Mouse (Mus musculus) stomach, embryonic 14.5 days (tissue): ENCODE measurements around the gene Mmp25. TPM values are rescaled to one million over a fixed set of nuclear protein-coding genes. Genes with fewer than 3 reads are reported as not detected.
"Not testable (repeated sequence)": the region's sequence is repeated elsewhere in the genome, so short reads cannot be mapped to it uniquely, and the experiment has no call there.

Experiments
- ATAC-seq: fragments of 200-750 bp; cut with Nextera tagmentation; 2 replicates; pipeline ENCODE4 v1.8.0; 2017; ENCODE audit warnings: low read depth, moderate TSS enrichment; ENCODE audit not compliant: insufficient number of reproducible peaks, insufficient read depth, low FRiP score
- H3K27ac ChIP-seq: fragments of 300-500 bp; sonication (generic); 2 replicates; pipeline ENCODE4 v1.5.1; 2014; ENCODE audit warnings: mild to moderate bottlenecking, low read length, moderate library complexity, mixed read lengths
- H3K27me3 ChIP-seq: fragments of 300-500 bp; sonication (generic); 2 replicates; pipeline ENCODE4 v1.6.1; 2014; ENCODE audit warnings: low read length, control low read depth, mixed read lengths; ENCODE audit not compliant: control insufficient read depth, insufficient read depth
- H3K36me3 ChIP-seq: fragments of 300-500 bp; sonication (generic); 2 replicates; pipeline ENCODE4 v1.6.1; 2014; ENCODE audit warnings: mild to moderate bottlenecking, control low read depth, low read length, moderate library complexity, mixed read lengths; ENCODE audit not compliant: control insufficient read depth, insufficient read depth
- H3K4me1 ChIP-seq: fragments of 300-500 bp; sonication (generic); 2 replicates; pipeline ENCODE4 v1.6.1; 2014; ENCODE audit warnings: low read length, control low read depth, mixed read lengths; ENCODE audit not compliant: control insufficient read depth, insufficient read depth
- H3K4me2 ChIP-seq: fragments of 300-500 bp; sonication (generic); replicated peaks from 2 replicates; pipeline ENCODE4 v1.6.1; 2014; ENCODE audit warnings: low read depth, low read length, control low read depth
- H3K4me3 ChIP-seq: fragments of 300-500 bp; sonication (generic); 2 replicates; pipeline ENCODE4 v1.5.1; 2014; ENCODE audit warnings: low read depth, low read length, control low read depth
- H3K9ac ChIP-seq: fragments of 300-500 bp; sonication (generic); replicated peaks from 2 replicates; pipeline ENCODE4 v1.6.1; 2014; ENCODE audit warnings: low read depth, mild to moderate bottlenecking, control low read depth, low read length, moderate library complexity, mixed read lengths
- H3K9me3 ChIP-seq: fragments of 300-500 bp; sonication (generic); 2 replicates; pipeline ENCODE4 v1.6.1; 2016; ENCODE audit warnings: low read depth, low read length, control low read depth; ENCODE audit not compliant: control insufficient read depth
- WGBS: fragments of 180-500 bp; shearing (Covaris S2); extraction: QIAGEN DNeasy Blood & Tissue Kit; methylation state at CpG from one replicate; pipeline ENCODE4 v1.1.7; 2014; 5-methylcytosine and 5-hydroxymethylcytosine counted together
- polyA plus RNA-seq: library from polyadenylated mRNA; unstranded; fragments of >200 nt; fragmentation: Nextera tagmentation; extraction: Ambion mirVana; gene quantifications from 2 replicates; pipeline ENCODE4 v1.2.1, GENCODE M21; 2014

The Mmp25 gene
- polyA plus RNA-seq, 1 experiment from 2014 or later, result 0.74 TPM

DNA sequence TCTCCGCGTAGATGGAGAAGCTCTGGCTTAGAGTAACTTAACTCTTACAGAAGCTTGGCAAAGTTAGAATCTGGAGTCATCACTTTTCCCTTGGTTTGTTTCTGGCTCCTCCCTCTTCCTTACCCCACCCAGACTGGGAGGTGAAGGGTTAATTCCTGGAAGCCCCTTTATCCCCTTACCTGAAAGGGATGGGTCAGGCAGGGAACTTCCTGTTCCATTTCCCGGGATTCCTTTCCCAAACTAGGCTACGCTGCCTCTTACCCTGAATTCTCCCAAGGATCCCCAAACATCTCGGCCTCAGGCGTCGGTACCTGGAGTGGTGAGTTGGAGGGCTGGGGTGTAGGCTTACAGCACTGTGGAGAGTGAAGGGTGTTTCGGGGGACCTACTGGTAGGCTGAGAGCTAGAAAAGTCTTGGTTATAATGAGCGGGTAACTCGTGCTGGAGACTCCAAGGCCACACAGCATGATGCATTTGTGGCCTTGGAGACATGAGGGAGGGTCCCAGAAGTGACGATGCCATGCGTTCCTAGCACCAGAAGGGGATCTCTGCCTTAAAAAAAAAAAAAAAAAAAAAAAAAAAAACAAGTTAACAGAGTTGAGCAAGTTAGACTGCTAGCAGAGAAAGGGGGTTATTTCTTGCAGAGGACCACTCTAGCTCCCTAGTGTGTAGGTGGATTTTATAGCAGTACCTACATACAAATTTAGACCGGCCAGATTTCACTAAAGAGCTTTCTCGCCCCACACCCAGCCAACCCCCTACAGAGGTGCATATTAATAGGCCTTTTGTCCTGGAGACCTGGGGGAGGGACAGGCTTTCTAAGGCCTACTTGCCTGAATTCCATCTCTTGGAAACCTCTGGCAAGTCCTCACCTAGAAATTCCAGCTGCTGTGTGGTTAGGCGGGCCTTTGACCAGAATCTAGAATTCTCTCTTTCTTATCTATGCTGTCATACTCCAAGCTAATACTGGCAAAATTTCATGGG is 44.1 kb downstream of the Mmp25 start, which contains the start of gene Zscan10:
Gene Zscan10, plus strand, starts transcription at position 216 of the 982 bp plus-strand sequence.
- Histone ChIP-seq H3K9me3 (no peaks in the 10 kb centered on the region), H3K27me3 (no peaks in the 10 kb centered on the region), H3K27ac (peak within 1 kb of the TSS; percentile 90), H3K4me3 (peak within 1 kb of the TSS; percentile 42; the same call in 1 of the 2 replicates), H3K4me1 (no peaks in the 10 kb centered on the region), H3K4me2 (peak within 1 kb of the TSS; percentile 80), H3K9ac (no peak within 1 kb of the TSS), H3K36me3 (no peaks in the 10 kb centered on the region)
- ATAC-seq, result no peak
- WGBS, result 54% methylated on average over 15 of the region's 15 CpGs

DNA sequence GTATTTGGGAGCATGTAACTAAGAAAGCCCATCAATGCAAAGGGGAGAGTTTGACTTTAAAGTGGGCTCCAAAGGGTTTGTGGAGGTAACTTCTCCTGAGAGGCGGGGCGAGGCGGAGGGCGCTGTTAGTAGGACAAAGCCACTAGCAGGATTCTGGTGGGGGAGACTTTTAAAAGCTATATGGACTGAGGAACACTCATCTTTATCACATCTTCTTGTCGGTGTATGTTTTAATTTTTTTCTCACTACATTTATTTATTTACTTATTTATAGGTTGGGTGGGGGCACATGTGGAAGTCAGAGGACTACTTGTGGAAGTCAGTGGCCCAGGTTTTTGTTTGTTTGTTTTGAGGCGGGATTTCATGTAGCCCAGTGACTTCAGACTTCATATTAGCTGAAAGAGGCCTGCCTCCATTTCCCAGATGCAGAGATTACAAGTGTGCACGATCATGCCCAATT is 45.4 kb downstream of the Mmp25 start:
- WGBS, result 32% methylated on average over 7 of the region's 7 CpGs
- Histone ChIP-seq H3K9ac (peak overlapping the region; percentile 48), H3K4me2 (peak overlapping the region; percentile 80), H3K36me3 (no peaks in the 10 kb centered on the region), H3K4me1 (no peaks in the 10 kb centered on the region), H3K4me3 (peak overlapping the region; percentile 42), H3K27me3 (no peaks in the 10 kb centered on the region), H3K9me3 (no peaks in the 10 kb centered on the region), H3K27ac (peak overlapping the region; percentile 90)
- ATAC-seq, result no peak

GRCm38 (mm10) chr17:23598582-23599552 is 46.2 kb downstream of the Mmp25 start, which contains the start of gene Zfp13:
Gene Zfp13 (minus strand): TSS chr17:23599487.
- Histone ChIP-seq H3K9ac (peak within 1 kb of the TSS; percentile 48), H3K4me1 (no peaks in the 10 kb centered on the region), H3K27me3 (no peaks in the 10 kb centered on the region), H3K27ac (peak within 1 kb of the TSS; percentile 90), H3K9me3 (no peaks in the 10 kb centered on the region), H3K36me3 (no peaks in the 10 kb centered on the region), H3K4me2 (peak within 1 kb of the TSS; percentile 80), H3K4me3 (peak within 1 kb of the TSS; percentile 42)
- ATAC-seq, result peak; percentile 97
- 5% methylated on average over 31 of the region's 31 CpGs for WGBS

- not testable (repeated sequence) for H3K4me1 ChIP-seq, H3K9me3 ChIP-seq, H3K4me2 ChIP-seq, H3K27me3 ChIP-seq, H3K27ac ChIP-seq, H3K36me3 ChIP-seq, H3K9ac ChIP-seq, H3K4me3 ChIP-seq, ATAC-seq
- WGBS, result 80% methylated on average over 4 of the region's 4 CpGs
Measured at GRCm38 (mm10) chr17:23595139-23595538, 49.9 kb downstream of the Mmp25 start.

DNA sequence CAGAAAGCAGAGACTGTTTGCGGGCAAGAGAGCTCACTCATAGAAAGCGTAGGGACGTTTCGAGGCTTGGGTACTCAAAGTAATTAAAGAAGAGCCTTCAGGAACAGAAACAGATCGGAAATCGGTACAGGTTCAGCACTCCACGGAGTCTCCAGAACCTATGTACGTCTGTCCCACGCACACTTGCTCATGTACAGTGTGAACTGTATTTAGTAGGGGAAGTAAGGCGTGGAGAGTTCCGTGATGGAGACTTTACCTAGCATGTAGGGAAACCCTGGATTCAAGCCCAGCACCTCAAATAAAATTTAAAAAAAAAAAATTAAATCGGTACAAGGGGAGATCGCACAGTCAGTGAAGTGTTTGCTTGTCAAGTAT is 52.2 kb downstream of the Mmp25 start:
- 8% methylated on average over 13 of the region's 13 CpGs for WGBS
- ATAC-seq, result peak; percentile 43; the same call in 1 of the 2 replicates

DNA sequence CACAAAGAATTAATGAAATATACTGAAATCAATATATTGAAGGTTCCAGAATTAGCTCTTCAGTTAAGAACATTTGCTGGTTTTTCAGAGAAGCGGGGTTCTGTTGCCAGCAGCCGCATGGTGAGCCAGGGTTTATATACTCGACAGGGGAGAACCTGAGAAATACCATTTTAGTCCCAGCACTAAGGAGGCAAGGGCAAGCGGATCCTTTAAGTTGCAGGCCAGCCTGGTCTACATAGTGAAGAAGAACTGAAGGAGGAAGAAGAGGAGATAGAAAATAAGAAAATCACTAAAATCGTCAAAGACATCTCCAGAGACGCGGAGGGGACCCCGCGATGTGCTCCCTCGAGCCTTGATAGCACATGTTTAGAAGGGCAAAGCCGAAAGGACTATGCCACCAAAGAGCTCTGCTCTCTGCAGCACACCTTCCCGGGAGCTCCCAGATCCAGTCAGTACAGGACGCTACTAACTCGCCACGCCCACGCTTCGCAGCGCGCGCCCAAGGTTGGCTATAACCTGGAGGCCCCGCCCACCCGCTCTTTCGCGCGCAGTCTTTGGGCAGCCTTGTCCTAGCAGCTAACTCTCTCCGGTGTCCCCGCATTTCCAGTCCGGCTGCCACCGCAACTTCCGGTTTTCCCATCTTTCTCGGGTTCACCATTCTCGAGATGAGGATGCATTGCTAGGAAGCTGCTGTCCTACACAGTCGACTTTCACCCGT is 52.7 kb downstream of the Mmp25 start:
- Histone ChIP-seq H3K27me3 (no peaks in the 10 kb centered on the region), H3K36me3 (no peaks in the 10 kb centered on the region), H3K4me3 (peak overlapping the region; percentile 48), H3K4me2 (peak overlapping the region; percentile 73), H3K4me1 (no peaks in the 10 kb centered on the region), H3K9ac (peak overlapping the region; percentile 47), H3K27ac (peak overlapping the region; percentile 64), H3K9me3 (no peaks in the 10 kb centered on the region)
- ATAC-seq, result peak; percentile 100
- 6% methylated on average over 34 of the region's 34 CpGs for WGBS

More for the DNA sequence above, 52.2 kb downstream of the Mmp25 start:
- H3K4me2 ChIP-seq, result peak overlapping the region; percentile 73
- no peaks in the 10 kb centered on the region for H3K9me3 ChIP-seq
- no peaks in the 10 kb centered on the region for H3K4me1 ChIP-seq
- no peaks in the 10 kb centered on the region for H3K36me3 ChIP-seq
- H3K9ac ChIP-seq, result peak overlapping the region; percentile 47
- peak overlapping the region; percentile 48 for H3K4me3 ChIP-seq
- peak overlapping the region; percentile 64 for H3K27ac ChIP-seq
- no peaks in the 10 kb centered on the region for H3K27me3 ChIP-seq

- H3K9ac ChIP-seq, result no peak overlapping the region
- 51% methylated on average over 2 of the region's 2 CpGs for WGBS
- no peak overlapping the region for H3K4me3 ChIP-seq
- no peaks in the 10 kb centered on the region for H3K9me3 ChIP-seq
- no peaks in the 10 kb centered on the region for H3K27me3 ChIP-seq
- no peak for ATAC-seq
- H3K4me1 ChIP-seq, result peaks cover 14% of the 10 kb centered on the region; the same call in 1 of the 2 replicates
- H3K36me3 ChIP-seq, result no peaks in the 10 kb centered on the region
- no peak overlapping the region for H3K4me2 ChIP-seq
- H3K27ac ChIP-seq, result no peak overlapping the region
Measured at GRCm38 (mm10) chr17:23587253-23587652, 57.8 kb downstream of the Mmp25 start.
